Mouse (Mus musculus) C2C12 (cell line): Measurements from ENCODE around the gene Lipt1. TPM values are rescaled to one million over a fixed set of nuclear protein-coding genes. Genes with fewer than 3 reads are reported as not detected.

ENCODE experiments used
- H3K27me3 ChIP-seq: one replicate; pipeline ENCODE4 v1.6.1; 2011; ENCODE audit not compliant: control insufficient read depth, insufficient read depth, insufficient read length
- H3K36me3 ChIP-seq: one replicate; pipeline ENCODE4 v1.6.1; 2011; ENCODE audit not compliant: control insufficient read depth, insufficient read depth
- H3K4me3 ChIP-seq: one replicate; pipeline ENCODE4 v1.5.1; 2011; ENCODE audit warnings: mild to moderate bottlenecking, control low read depth; ENCODE audit not compliant: poor library complexity, insufficient read depth, severe bottlenecking
- H3K79me2 ChIP-seq: one replicate; pipeline ENCODE4 v1.6.1; 2011; ENCODE audit not compliant: control insufficient read depth, insufficient read depth
- H3K79me3 ChIP-seq: one replicate; pipeline ENCODE4 v1.6.1; 2011; ENCODE audit warnings: low read depth, control low read depth
- H3ac ChIP-seq: one replicate; pipeline ENCODE3; 2011; ENCODE audit warnings: low read depth; ENCODE audit not compliant: control insufficient read depth, insufficient read length
- CEBPB ChIP-seq: IDR thresholded peaks from one replicate; pipeline ENCODE4 v1.6.1; 2011; ENCODE audit warnings: low read depth, mild to moderate bottlenecking, control low read depth, moderate library complexity
- CTCF ChIP-seq: IDR thresholded peaks from one replicate; pipeline ENCODE4 v1.5.1; 2011; ENCODE audit not compliant: control insufficient read depth, insufficient read depth, insufficient read length
- FOSL1 ChIP-seq: IDR thresholded peaks from one replicate; pipeline ENCODE4 v1.8.0; 2011; ENCODE audit warnings: mild to moderate bottlenecking, low read length; ENCODE audit not compliant: poor library complexity, insufficient read depth, severe bottlenecking
- MAX ChIP-seq: IDR thresholded peaks from one replicate; pipeline ENCODE4 v1.6.1; 2011; ENCODE audit warnings: mild to moderate bottlenecking, control low read depth
- MYOD1 ChIP-seq: IDR thresholded peaks from one replicate; pipeline ENCODE4 v1.6.1; 2011; ENCODE audit warnings: low read depth; ENCODE audit not compliant: control insufficient read depth, insufficient read length
- MYOG ChIP-seq: IDR thresholded peaks from one replicate; pipeline ENCODE4 v1.6.1; 2011; ENCODE audit not compliant: control insufficient read depth, insufficient read length; ENCODE audit errors: extremely low read depth
- USF1 ChIP-seq: IDR thresholded peaks from one replicate; pipeline ENCODE4 v1.6.1; 2011; ENCODE audit warnings: low read depth, mild to moderate bottlenecking, control low read depth, moderate library complexity
- polyA plus RNA-seq: library from polyadenylated mRNA; unstranded; fragments of >200 nt; fragmentation: generic; extraction: Trizol; gene quantifications from one replicate; pipeline ENCODE4 v1.2.1, GENCODE M21; 2012; ENCODE audit warnings: missing spikeins

Gene Lipt1
- polyA plus RNA-seq, 1 experiment, result 5.8 TPM

DNA sequence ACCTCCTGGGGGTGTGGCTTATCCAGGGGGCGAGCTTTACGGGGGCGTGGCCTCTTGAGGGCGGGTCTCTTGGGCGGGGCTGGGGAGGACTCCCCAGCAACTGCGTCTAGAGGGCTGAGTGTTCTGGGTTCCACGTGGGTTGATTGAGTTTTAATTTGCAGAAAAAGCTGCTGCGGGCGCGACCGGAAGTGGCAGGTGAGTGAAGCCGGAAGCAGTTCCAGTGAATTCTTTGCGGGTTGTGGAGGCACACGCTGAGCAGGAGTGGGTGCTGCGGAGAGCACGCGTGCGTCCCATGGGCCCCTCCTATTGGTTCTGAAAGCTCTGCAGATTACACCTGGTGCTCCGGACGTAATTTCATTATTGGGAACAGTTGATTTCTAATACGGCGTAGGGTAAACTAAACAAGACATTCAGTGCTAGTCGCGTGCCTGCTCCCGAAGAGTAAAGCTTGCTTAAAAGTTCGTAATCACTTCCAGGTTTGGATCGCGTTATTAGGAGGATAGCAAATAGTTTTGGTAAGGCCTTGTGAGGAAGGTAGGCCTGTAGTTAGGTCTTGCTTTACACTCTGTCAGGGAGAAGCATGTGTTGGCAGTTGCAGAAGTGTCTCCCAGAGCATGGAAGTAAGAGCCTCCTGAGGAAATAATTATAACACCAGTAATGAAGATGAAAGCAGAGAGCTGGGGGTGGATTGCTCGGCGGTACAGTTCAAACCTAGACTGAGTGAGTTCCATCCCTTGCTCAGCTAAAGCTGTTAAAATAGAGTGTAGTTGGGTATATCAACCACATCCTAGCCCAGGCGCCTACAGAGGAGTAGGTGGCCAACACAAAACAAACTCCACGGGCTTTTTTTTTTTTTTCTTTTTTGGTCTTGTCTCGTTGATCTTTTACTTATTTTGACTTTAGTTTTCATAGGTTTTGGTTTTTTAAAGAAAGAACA lies 861 bp downstream of the Lipt1 start:
- H3ac ChIP-seq, result peak overlapping the region; percentile 69

DNA sequence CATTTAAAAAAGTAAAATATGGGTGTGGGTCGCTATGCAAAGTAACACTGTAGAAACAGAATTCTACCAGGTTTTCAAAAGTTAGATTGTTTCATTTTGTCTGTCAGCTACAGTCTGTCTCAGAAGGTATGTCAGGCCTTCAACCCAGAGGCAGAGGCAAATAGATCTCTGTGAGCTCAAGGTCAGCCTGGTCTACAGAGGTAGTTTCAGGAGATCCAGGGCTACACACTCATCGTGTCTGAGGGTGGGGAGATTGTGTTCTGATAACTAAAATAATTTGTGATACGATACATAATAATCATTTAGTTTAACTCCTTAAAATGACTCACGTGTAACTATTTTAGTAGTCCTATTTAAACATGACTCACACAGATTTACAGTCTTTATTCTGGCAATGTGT lies 1.6 kb downstream of the Lipt1 start:
- H3K79me3 ChIP-seq, result peaks cover 6% of the 10 kb centered on the region
- peak overlapping the region; percentile 65 for H3ac ChIP-seq
- H3K27me3 ChIP-seq, result no peaks in the 10 kb centered on the region
- peak overlapping the region; percentile 54 for H3K4me3 ChIP-seq
- peaks cover 23% of the 10 kb centered on the region for H3K79me2 ChIP-seq
- TF ChIP-seq MYOG, result no peak
- no peak for TF ChIP-seq CTCF
- no peak for TF ChIP-seq CEBPB
- no peak for TF ChIP-seq MYOD1
- H3K36me3 ChIP-seq, result peaks cover 31% of the 10 kb centered on the region

More for the DNA sequence above, 861 bp downstream of the Lipt1 start:
- peak overlapping the region; percentile 54 for H3K4me3 ChIP-seq
- peaks cover 24% of the 10 kb centered on the region for H3K36me3 ChIP-seq
- peaks cover 6% of the 10 kb centered on the region for H3K79me3 ChIP-seq
- H3K27me3 ChIP-seq, result no peaks in the 10 kb centered on the region
- H3K79me2 ChIP-seq, result peaks cover 23% of the 10 kb centered on the region
- TF ChIP-seq CEBPB (no peak), MAX (no peak), CTCF (no peak), USF1 (no peak), MYOD1 (no peak), FOSL1 (no peak), MYOG (no peak)

DNA sequence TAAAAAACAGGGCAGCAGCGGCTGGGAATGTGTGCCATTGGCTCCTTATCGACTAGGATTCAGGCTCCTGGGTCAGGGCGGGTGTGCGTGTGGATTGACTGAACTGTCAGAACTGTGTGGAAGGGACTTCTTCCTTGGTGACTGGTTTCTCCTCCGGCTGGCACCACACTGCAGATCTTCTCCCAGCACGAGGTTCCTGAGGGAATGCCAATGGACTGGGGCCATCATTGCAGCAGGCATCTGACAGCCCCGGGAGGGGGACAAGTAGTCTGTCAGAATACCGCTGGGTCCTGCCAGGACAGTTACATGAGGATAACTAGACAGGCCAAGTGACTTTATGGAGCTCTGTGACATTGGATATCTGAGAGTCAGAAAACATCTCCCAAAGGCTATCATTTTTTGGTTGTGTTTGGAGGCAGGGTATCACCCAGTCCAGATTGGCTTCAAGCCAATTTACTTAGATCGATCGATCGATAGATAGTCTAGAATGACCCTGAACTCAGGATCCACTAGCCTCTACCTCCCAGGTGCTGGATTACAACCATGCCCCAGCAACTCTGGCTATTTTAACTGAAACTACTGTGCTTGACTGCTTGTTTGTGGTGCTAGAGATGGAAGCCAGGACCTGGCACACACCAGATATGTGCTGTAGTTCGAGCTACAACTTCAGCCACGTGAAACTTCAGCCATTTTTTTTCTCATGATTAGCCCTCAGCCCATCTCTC lies 6.4 kb downstream of the Lipt1 start:
- H3ac ChIP-seq, result no peak overlapping the region
- no peak overlapping the region for H3K4me3 ChIP-seq
- H3K36me3 ChIP-seq, result peaks cover 57% of the 10 kb centered on the region
- H3K27me3 ChIP-seq, result no peaks in the 10 kb centered on the region
- TF ChIP-seq CEBPB (no peak), MAX (no peak), FOSL1 (no peak), MYOG (no peak)
- peaks cover 19% of the 10 kb centered on the region for H3K79me2 ChIP-seq
- H3K79me3 ChIP-seq, result peaks cover 6% of the 10 kb centered on the region

DNA sequence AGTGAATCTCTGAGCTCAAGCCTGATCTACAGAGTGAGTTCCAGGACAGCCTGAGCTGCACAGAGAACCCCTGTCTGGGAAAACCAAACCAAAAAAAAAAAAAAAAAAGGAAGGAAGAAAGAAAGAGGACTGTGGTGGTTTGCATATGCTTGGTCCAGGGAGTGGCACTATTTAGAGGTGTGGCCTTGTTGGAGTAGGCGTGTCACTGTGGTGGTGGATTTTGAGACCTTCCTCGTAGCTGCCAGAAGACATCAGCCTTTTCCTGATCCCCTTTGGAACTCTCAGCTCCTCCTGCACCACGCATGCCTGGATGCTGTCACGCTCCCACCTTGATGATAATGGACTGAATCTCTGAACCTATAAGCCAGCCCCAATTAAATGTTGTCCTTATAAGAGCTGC lies 11.9 kb downstream of the Lipt1 start:
- H3ac ChIP-seq, result no peak overlapping the region
- H3K79me3 ChIP-seq, result no peaks in the 10 kb centered on the region
- peaks cover 38% of the 10 kb centered on the region for H3K36me3 ChIP-seq
- no peaks in the 10 kb centered on the region for H3K79me2 ChIP-seq
- no peak overlapping the region for H3K4me3 ChIP-seq
- H3K27me3 ChIP-seq, result no peaks in the 10 kb centered on the region
- TF ChIP-seq MYOG (no peak), MYOD1 (no peak), FOSL1 (no peak), CEBPB (no peak), MAX (no peak), CTCF (no peak), USF1 (no peak)

DNA sequence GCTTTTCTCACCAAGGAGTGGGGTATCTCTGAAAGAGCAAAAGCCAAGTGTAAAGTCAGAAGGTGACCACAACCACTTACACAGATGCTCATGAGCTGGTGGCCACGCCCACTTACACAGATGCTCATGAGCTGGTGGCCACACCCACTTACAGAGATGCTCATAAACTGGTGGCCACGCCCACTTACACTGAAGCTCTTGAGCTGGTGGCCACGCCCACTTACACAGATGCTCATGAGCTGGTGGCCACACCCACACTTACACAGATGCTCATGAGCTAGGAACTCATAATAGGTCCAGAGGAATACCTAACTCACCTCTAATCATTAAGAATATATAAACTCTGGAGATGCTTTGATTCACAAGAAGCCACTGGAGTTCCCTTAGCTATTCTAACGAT lies 12.9 kb downstream of the Lipt1 start:
- H3K4me3 ChIP-seq, result no peak overlapping the region
- no peaks in the 10 kb centered on the region for H3K79me3 ChIP-seq
- H3K79me2 ChIP-seq, result peaks cover 5% of the 10 kb centered on the region
- no peak overlapping the region for H3ac ChIP-seq
- H3K27me3 ChIP-seq, result no peaks in the 10 kb centered on the region
- TF ChIP-seq USF1 (no peak), MYOD1 (no peak), CEBPB (no peak), MYOG (no peak), FOSL1 (no peak), MAX (no peak), CTCF (no peak)
- H3K36me3 ChIP-seq, result peaks cover 27% of the 10 kb centered on the region
